Mouse (Mus musculus) stomach, embryonic 14.5 days (tissue): ENCODE results near the gene Tmem102. TPM values are rescaled to one million over a fixed set of nuclear protein-coding genes. Genes with fewer than 3 reads are reported as not detected.

Source experiments
- ATAC-seq: fragments of 200-750 bp; cut with Nextera tagmentation; 2 replicates; pipeline ENCODE4 v1.8.0; 2017; ENCODE audit warnings: low read depth, moderate TSS enrichment; ENCODE audit not compliant: insufficient number of reproducible peaks, insufficient read depth, low FRiP score
- H3K27ac ChIP-seq: fragments of 300-500 bp; sonication (generic); 2 replicates; pipeline ENCODE4 v1.5.1; 2014; ENCODE audit warnings: mild to moderate bottlenecking, low read length, moderate library complexity, mixed read lengths
- H3K27me3 ChIP-seq: fragments of 300-500 bp; sonication (generic); 2 replicates; pipeline ENCODE4 v1.6.1; 2014; ENCODE audit warnings: low read length, control low read depth, mixed read lengths; ENCODE audit not compliant: control insufficient read depth, insufficient read depth
- H3K36me3 ChIP-seq: fragments of 300-500 bp; sonication (generic); 2 replicates; pipeline ENCODE4 v1.6.1; 2014; ENCODE audit warnings: mild to moderate bottlenecking, control low read depth, low read length, moderate library complexity, mixed read lengths; ENCODE audit not compliant: control insufficient read depth, insufficient read depth
- H3K4me1 ChIP-seq: fragments of 300-500 bp; sonication (generic); 2 replicates; pipeline ENCODE4 v1.6.1; 2014; ENCODE audit warnings: low read length, control low read depth, mixed read lengths; ENCODE audit not compliant: control insufficient read depth, insufficient read depth
- H3K4me2 ChIP-seq: fragments of 300-500 bp; sonication (generic); replicated peaks from 2 replicates; pipeline ENCODE4 v1.6.1; 2014; ENCODE audit warnings: low read depth, low read length, control low read depth
- H3K4me3 ChIP-seq: fragments of 300-500 bp; sonication (generic); 2 replicates; pipeline ENCODE4 v1.5.1; 2014; ENCODE audit warnings: low read depth, low read length, control low read depth
- H3K9ac ChIP-seq: fragments of 300-500 bp; sonication (generic); replicated peaks from 2 replicates; pipeline ENCODE4 v1.6.1; 2014; ENCODE audit warnings: low read depth, mild to moderate bottlenecking, control low read depth, low read length, moderate library complexity, mixed read lengths
- H3K9me3 ChIP-seq: fragments of 300-500 bp; sonication (generic); 2 replicates; pipeline ENCODE4 v1.6.1; 2016; ENCODE audit warnings: low read depth, low read length, control low read depth; ENCODE audit not compliant: control insufficient read depth
- WGBS: fragments of 180-500 bp; shearing (Covaris S2); extraction: QIAGEN DNeasy Blood & Tissue Kit; methylation state at CpG from one replicate; pipeline ENCODE4 v1.1.7; 2014; 5-methylcytosine and 5-hydroxymethylcytosine counted together
- polyA plus RNA-seq: library from polyadenylated mRNA; unstranded; fragments of >200 nt; fragmentation: Nextera tagmentation; extraction: Ambion mirVana; gene quantifications from 2 replicates; pipeline ENCODE4 v1.2.1, GENCODE M21; 2014

Gene Tmem102
- polyA plus RNA-seq, 1 experiment from 2014 or later = 12.2 TPM

DNA sequence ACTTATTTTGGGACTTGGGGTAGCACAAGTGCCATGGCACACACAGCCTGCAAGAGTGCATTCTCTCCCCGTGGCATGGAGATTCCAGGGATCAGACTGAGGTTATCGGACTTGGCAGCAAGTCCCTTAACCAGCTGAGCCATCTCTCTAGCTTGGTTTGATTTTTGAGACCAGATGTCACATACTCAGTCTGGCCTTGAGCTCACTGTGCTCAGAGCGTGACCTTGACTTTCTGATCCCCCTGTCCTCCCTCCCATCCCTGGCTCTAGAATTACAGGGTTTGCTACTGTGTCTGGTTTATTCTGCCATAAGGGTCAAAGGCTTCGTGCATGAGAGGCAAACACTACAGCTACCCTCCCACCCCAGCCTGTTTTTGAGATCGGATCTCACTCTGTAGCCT lies 16.0 kb downstream of the Tmem102 start:
- WGBS = 60% methylated on average over 5 of the region's 5 CpGs
- ATAC-seq = no peak
- Histone ChIP-seq H3K4me3 (no peak overlapping the region), H3K9me3 (no peaks in the 10 kb centered on the region), H3K4me2 (no peak overlapping the region), H3K27me3 (no peaks in the 10 kb centered on the region), H3K9ac (no peak overlapping the region), H3K4me1 (peaks cover 3% of the 10 kb centered on the region; the same call in 1 of the 2 replicates), H3K36me3 (no peaks in the 10 kb centered on the region), H3K27ac (no peak overlapping the region)

DNA sequence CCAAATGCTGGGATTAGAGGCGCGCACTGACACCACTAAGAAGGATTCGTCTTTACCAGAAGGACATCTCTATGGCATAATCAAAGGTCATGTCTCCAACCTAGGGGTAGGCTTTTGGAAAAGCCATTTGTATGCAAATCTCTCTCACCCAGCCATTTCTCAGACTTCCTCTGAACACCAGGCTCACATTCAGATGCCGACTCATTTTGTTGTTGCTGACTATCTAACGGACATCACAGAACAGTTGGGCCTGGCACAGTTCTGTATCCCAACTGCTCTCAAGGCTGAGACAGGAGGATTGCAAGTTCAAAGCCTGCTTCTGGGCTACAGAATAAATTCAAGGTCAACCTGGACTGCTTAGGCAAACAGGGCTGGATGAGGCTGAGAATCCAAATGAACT lies 18.1 kb downstream of the Tmem102 start:
- Histone ChIP-seq H3K4me2 (no peak overlapping the region), H3K27me3 (no peaks in the 10 kb centered on the region), H3K4me1 (peaks cover 3% of the 10 kb centered on the region; the same call in 1 of the 2 replicates), H3K4me3 (no peak overlapping the region), H3K36me3 (no peaks in the 10 kb centered on the region), H3K9me3 (no peaks in the 10 kb centered on the region), H3K9ac (no peak overlapping the region), H3K27ac (no peak overlapping the region)
- WGBS = 87% methylated on average over 5 of the region's 5 CpGs
- no peak for ATAC-seq

DNA sequence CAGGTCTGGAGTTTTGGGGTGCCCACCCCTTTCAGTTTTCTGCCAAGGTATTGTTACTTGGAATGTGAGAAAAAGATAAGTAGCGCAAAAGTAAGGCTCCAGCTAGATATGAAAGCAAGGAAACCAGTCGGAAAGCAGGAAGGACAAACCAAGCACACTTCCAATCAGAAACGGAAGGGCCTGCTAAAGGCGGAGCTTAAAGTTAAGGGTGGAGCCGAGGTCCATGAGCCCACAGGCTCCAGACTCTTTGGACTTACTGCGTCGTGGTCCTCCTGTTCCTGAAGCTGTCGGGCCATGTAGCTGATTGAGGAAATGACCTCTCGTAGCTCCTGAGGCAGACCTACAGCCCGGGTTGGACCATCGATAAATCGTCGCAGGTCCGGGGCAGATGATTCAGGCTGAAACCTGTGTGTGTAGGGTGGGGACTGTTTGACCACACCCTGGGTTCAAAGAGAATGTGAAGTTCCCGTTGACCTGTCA lies 20.6 kb downstream of the Tmem102 start:
- Histone ChIP-seq H3K27me3 (no peaks in the 10 kb centered on the region), H3K36me3 (no peaks in the 10 kb centered on the region), H3K27ac (no peak overlapping the region), H3K4me1 (peaks cover 3% of the 10 kb centered on the region; the same call in 1 of the 2 replicates), H3K9me3 (no peaks in the 10 kb centered on the region), H3K9ac (no peak overlapping the region), H3K4me2 (peak overlapping the region; percentile 37), H3K4me3 (0 out of 2 replicates have a peak overlapping the region, but pooled peaks have one; percentile 11)
- 27% methylated on average over 15 of the region's 15 CpGs for WGBS
- ATAC-seq = peak; percentile 72; the same call in 1 of the 2 replicates

DNA sequence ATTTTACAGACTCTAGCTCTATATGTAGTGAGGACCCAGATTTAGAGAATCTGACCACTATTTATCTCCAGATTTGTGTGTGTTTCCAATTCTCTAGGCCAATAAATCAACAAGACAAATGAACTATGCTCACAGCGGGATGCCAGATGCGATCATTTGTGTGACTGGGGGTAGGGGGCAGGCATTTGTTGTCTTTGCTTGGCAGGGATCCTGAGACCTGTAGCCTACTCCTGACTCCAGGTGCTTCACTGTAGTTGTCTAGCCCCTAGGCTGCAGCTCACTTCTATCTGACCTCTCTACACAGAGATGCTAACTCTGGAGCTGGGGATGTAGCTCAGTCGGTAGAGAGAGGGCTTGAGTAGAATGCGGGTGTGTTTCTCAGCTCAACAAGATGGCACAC lies 23.6 kb downstream of the Tmem102 start:
- H3K4me1 ChIP-seq = peaks cover 3% of the 10 kb centered on the region; the same call in 1 of the 2 replicates
- WGBS = 24% methylated on average over 4 of the region's 4 CpGs
- no peaks in the 10 kb centered on the region for H3K27me3 ChIP-seq
- H3K9me3 ChIP-seq = no peaks in the 10 kb centered on the region
- peaks cover under 1% of the 10 kb centered on the region; the same call in 1 of the 2 replicates for H3K36me3 ChIP-seq
- H3K9ac ChIP-seq = no peak overlapping the region
- no peak for ATAC-seq
- H3K4me2 ChIP-seq = no peak overlapping the region
- no peak overlapping the region for H3K27ac ChIP-seq
- H3K4me3 ChIP-seq = no peak overlapping the region

DNA sequence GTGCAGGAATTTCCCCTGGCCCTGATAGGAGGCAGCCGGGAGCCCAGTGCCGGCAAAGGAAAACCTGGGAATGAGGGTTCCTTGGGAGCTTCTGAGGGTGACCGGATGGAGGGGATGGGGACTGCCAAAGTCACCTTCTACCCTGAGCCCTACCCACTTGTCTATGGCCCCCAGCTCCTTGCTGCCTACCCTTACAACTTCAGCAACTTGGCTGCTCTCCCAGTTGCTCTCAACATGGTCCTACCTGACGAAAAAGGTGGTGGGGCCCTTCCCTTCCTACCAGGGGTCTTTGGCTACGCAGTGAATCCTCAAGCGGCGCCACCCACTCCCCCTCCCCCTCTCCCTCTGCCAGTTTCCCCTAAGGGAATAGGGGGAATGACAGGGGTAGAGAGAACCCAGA lies 26.4 kb downstream of the Tmem102 start:
- 49% methylated on average over 7 of the region's 7 CpGs for WGBS
- H3K27me3 ChIP-seq = no peaks in the 10 kb centered on the region
- no peaks in the 10 kb centered on the region for H3K9me3 ChIP-seq
- no peak overlapping the region for H3K9ac ChIP-seq
- H3K27ac ChIP-seq = no peak overlapping the region
- no peak overlapping the region for H3K4me2 ChIP-seq
- H3K36me3 ChIP-seq = peaks cover 6% of the 10 kb centered on the region; the same call in 1 of the 2 replicates
- no peak for ATAC-seq
- no peak overlapping the region for H3K4me3 ChIP-seq
- no peaks in the 10 kb centered on the region for H3K4me1 ChIP-seq

DNA sequence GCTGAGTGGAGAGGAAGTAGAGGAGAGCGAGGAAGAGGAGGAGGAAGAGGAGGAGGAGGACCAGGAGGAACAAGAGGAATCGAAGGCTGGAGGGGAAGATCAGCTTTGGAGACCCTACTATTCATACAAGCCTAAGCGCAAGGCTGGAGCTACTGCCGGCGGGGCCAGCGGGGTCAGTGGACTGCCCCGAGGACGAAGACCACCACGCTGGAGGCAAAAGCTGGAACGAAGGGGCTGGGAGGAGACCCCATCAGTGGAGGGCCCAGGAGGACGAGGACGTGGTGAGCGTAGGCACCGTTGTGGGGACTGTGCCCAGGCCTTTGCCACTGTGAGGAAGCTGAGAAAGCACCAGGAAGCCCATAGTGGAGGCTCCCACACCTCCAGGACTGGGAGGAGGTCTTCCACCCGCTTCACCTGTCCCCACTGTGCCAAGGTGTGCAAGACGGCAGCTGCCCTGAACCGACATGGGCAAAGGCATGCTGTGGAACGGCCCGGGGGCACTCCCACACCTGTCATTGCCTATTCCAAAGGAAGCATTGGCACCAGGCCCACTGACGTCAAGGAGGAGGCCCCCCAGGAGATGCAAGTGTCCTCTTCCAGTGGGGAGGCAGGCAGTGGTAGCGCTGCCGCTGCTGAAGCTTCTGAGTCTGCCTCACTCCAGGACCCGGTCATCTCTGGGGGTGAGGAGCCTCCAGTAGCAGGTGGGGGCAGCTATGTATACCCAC lies 27.0 kb downstream of the Tmem102 start:
- no peak for ATAC-seq
- no peaks in the 10 kb centered on the region for H3K9me3 ChIP-seq
- H3K4me1 ChIP-seq = no peaks in the 10 kb centered on the region
- H3K9ac ChIP-seq = no peak overlapping the region
- peaks cover 6% of the 10 kb centered on the region; the same call in 1 of the 2 replicates for H3K36me3 ChIP-seq
- no peak overlapping the region for H3K4me2 ChIP-seq
- no peaks in the 10 kb centered on the region for H3K27me3 ChIP-seq
- no peak overlapping the region for H3K27ac ChIP-seq
- no peak overlapping the region for H3K4me3 ChIP-seq
- WGBS = 68% methylated on average over 23 of the region's 23 CpGs

DNA sequence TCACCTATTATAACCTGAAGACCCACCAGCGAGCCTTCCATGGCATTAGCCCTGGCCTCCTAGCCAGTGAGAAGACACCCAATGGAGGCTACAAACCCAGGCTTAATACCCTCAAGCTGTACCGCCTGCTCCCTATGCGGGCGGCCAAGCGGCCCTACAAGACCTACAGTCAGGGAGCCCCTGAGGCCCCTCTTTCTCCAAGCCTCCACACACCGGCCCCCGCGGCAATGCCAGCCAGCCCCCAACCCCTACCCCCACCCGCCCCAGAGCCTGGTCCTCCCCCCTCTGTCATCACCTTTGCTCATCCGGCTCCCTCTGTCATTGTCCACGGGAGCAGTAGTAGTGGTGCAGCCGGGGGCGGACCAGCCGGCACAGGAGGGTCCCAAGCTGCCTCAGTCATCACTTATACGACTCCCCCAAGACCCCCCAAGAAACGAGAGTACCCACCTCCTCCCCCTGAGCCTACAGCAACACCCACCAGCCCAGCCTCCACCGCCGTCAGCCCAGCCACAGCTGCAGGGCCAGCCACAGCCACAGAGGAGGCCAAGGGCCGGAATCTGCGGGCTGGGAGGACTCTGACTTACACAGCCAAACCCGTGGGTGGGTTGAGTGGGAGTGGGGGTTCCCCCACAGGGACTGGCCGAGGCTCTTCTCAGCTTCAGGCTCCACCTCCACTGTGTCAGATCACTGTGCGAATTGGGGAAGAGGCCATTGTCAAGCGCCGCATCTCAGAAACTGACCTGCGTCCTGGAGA lies 27.7 kb downstream of the Tmem102 start:
- no peak overlapping the region for H3K4me2 ChIP-seq
- H3K27me3 ChIP-seq = no peaks in the 10 kb centered on the region
- ATAC-seq = no peak
- 63% methylated on average over 26 of the region's 26 CpGs for WGBS
- H3K27ac ChIP-seq = no peak overlapping the region
- no peaks in the 10 kb centered on the region for H3K9me3 ChIP-seq
- peaks cover 6% of the 10 kb centered on the region; the same call in 1 of the 2 replicates for H3K36me3 ChIP-seq
- H3K4me1 ChIP-seq = no peaks in the 10 kb centered on the region
- H3K4me3 ChIP-seq = no peak overlapping the region
- H3K9ac ChIP-seq = no peak overlapping the region

DNA sequence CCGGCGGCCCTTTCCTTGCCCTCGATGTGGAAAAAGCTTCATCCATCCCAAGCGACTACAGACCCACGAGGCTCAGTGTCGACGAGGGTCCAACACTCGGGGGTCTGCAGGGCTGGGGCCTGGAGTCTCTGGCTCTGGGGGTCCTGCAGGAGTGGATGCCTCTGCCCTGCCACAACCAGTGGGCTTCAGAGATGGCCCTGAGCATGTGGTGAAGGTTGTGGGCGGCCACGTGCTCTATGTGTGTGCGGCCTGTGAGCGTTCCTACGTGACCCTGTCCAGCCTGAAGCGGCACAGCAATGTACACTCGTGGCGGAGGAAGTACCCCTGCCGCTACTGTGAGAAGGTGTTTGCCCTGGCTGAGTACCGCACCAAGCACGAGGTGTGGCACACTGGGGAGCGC lies 28.9 kb downstream of the Tmem102 start:
- no peak for ATAC-seq
- H3K9me3 ChIP-seq = no peaks in the 10 kb centered on the region
- H3K4me2 ChIP-seq = no peak overlapping the region
- H3K4me1 ChIP-seq = no peaks in the 10 kb centered on the region
- H3K4me3 ChIP-seq = no peak overlapping the region
- whole genome bisulfite sequencing = 83% methylated on average over 20 of the region's 20 CpGs
- peaks cover 6% of the 10 kb centered on the region; the same call in 1 of the 2 replicates for H3K36me3 ChIP-seq
- no peaks in the 10 kb centered on the region for H3K27me3 ChIP-seq
- H3K27ac ChIP-seq = no peak overlapping the region
- no peak overlapping the region for H3K9ac ChIP-seq
